Mouse (Mus musculus) embryonic facial prominence, embryonic 11.5 days (tissue): ENCODE data around the gene Adamts3. TPM values are rescaled to one million over a fixed set of nuclear protein-coding genes. Genes with fewer than 3 reads are reported as not detected.

ENCODE experiments used
- ATAC-seq: fragments of 200-750 bp; cut with Nextera tagmentation; replicated peaks from 2 replicates; pipeline ENCODE4 v1.8.0; 2017; ENCODE audit warnings: low read depth; ENCODE audit not compliant: insufficient number of reproducible peaks, low FRiP score, low TSS enrichment
- DNase-seq: peaks from one replicate; pipeline ENCODE4 v3.0.0-alpha.2; 2015; ENCODE audit warnings: low spot score
- H3K27ac ChIP-seq: fragments of 300-500 bp; sonication (generic); replicated peaks from 2 replicates; pipeline ENCODE4 v1.5.1; 2014; ENCODE audit warnings: mild to moderate bottlenecking, low read depth, low read length, control low read depth
- H3K27me3 ChIP-seq: fragments of 300-500 bp; sonication (generic); 2 replicates; pipeline ENCODE4 v1.6.1; 2014; ENCODE audit warnings: mild to moderate bottlenecking, low read length, moderate library complexity, mixed read lengths; ENCODE audit not compliant: control insufficient read depth, insufficient read depth
- H3K36me3 ChIP-seq: fragments of 300-500 bp; sonication (generic); replicated peaks from 2 replicates; pipeline ENCODE4 v1.6.1; 2014; ENCODE audit warnings: low read depth, mild to moderate bottlenecking, low read length, moderate library complexity, mixed read lengths; ENCODE audit not compliant: control insufficient read depth, insufficient read depth
- H3K4me1 ChIP-seq: fragments of 300-500 bp; sonication (generic); 2 replicates; pipeline ENCODE4 v1.6.1; 2014; ENCODE audit warnings: low read length, mixed read lengths; ENCODE audit not compliant: control insufficient read depth, insufficient read depth
- H3K4me2 ChIP-seq: fragments of 300-500 bp; sonication (generic); 2 replicates; pipeline ENCODE4 v1.6.1; 2014; ENCODE audit warnings: low read depth, mild to moderate bottlenecking, control low read depth, low read length, moderate library complexity
- H3K4me3 ChIP-seq: fragments of 300-500 bp; sonication (generic); 2 replicates; pipeline ENCODE4 v1.5.1; 2014; ENCODE audit warnings: low read depth, low read length, control low read depth
- H3K9ac ChIP-seq: fragments of 300-500 bp; sonication (generic); replicated peaks from 2 replicates; pipeline ENCODE4 v1.6.1; 2014; ENCODE audit warnings: mild to moderate bottlenecking, control low read depth, low read length
- H3K9me3 ChIP-seq: fragments of 300-500 bp; sonication (generic); replicated peaks from 2 replicates; pipeline ENCODE4 v1.6.1; 2016; ENCODE audit warnings: mild to moderate bottlenecking, low read length, inconsistent platforms, mixed read lengths; ENCODE audit not compliant: control insufficient read depth
- WGBS: fragments of 180-500 bp; shearing (Covaris S2); extraction: QIAGEN DNeasy Blood & Tissue Kit; methylation state at CpG from one replicate; pipeline ENCODE4 v1.1.7; 2014; 5-methylcytosine and 5-hydroxymethylcytosine counted together
- polyA plus RNA-seq: library from polyadenylated mRNA; unstranded; fragments of >200 nt; fragmentation: Nextera tagmentation; extraction: Ambion mirVana; gene quantifications from 2 replicates; pipeline ENCODE4 v1.2.1, GENCODE M21; 2014

Adamts3 gene
- polyA plus RNA-seq, 1 experiment from 2014 or later: 5.7 TPM

DNA sequence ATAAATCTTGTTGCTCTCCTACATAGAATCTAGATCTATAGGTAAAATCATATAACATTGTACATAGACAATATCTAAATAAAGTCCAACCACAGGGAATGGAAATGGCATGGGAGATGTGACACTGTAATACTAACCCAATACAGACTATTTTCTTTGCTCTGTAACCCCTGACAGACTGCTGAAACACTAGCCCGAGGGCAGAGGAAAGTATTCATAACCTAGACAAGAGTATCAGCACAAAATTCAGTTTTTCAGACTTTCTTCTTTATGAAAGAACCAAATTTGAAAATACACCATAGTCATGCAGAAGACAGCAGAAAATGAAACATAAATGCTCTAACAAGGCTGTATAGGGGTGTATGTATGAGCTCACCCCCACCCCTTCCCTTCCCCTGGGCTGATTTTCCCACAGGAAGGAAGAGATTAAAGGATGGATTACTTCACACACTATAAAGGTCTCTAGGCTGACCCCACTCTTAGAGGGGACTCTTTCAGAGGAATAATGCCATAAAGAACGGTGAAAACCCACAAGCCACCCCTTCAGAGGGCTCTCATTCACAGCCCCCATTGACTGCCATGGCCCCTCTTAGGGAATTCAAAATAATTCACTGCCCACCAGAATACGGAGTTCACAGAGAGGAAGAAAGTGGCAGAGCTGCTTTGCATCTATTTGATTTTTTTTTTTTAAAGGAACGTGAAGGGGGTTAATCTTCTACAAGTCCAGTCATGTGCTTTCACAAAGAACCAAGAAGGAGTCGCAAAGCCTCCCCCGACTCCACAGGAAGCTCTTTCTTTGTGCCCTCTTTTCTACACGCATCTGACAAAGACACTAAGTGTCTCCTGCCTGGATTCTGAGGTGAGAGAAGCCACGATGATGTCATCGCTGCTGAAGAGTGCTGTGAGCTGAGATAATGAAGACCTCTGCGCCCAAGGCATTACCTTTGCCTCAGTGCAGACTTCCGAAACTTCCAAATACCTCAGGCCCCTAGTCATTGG lies 119.6 kb downstream of the Adamts3 start:
- Histone ChIP-seq H3K9ac (no peak overlapping the region), H3K4me3 (no peak overlapping the region), H3K4me1 (no peaks in the 10 kb centered on the region; the same call in 1 of the 2 replicates), H3K27ac (no peak overlapping the region), H3K27me3 (no peaks in the 10 kb centered on the region), H3K36me3 (no peaks in the 10 kb centered on the region), H3K4me2 (no peak overlapping the region), H3K9me3 (no peaks in the 10 kb centered on the region)
- DNase-seq (peak; percentile 54), ATAC-seq (peak; percentile 91)
- 14% methylated on average over 11 of the region's 11 CpGs for WGBS

DNA sequence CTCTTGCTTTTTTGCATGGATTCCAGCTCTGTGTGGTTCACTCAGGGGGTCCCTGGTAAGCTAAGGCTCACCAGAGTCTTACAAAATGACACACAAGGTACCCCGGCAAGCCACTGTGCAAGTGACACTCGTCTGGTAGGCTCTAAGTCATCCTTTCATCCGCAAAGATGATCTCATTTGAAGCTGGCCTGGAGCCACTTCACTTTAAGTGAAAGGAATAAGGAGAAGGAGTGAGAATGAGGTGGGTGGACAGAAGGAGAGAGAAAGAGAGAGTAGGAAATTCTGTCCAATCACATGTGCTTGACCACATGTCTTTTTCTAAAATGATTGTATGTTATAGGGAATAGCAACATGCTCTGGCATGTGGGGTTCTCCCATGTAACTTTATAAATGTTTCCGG lies 122.8 kb downstream of the Adamts3 start:
- H3K9ac ChIP-seq: no peak overlapping the region
- no peak overlapping the region for H3K4me2 ChIP-seq
- H3K4me1 ChIP-seq: no peaks in the 10 kb centered on the region; the same call in 1 of the 2 replicates
- ATAC-seq: no peak
- no peaks in the 10 kb centered on the region for H3K9me3 ChIP-seq
- no peaks in the 10 kb centered on the region for H3K36me3 ChIP-seq
- no peak overlapping the region for H3K27ac ChIP-seq
- no peak for DNase-seq
- H3K27me3 ChIP-seq: no peaks in the 10 kb centered on the region
- no peak overlapping the region for H3K4me3 ChIP-seq
- 80% methylated on average over 4 of the region's 4 CpGs for WGBS

DNA sequence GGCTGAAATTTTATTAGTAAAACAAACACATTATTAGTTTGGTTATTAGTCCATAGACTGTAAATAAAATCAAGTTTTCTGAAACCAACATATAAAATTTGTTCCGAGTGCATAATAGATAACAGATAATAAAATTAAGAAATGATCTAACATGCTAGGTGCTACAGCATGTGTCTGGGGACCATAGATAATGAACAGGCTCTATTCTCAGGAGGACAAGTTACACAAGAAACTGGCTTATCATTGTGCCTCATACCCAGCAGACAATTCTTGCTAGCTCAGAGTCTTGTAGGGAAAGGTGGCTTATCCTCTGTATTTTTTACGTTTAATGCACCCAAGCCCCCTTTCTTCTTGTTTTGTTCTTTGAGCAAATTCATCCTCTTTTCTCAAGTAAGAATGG lies 131.3 kb downstream of the Adamts3 start:
- Histone ChIP-seq H3K4me2 (no peak overlapping the region), H3K9me3 (no peaks in the 10 kb centered on the region), H3K4me3 (no peak overlapping the region), H3K27me3 (no peaks in the 10 kb centered on the region), H3K9ac (no peak overlapping the region), H3K4me1 (no peaks in the 10 kb centered on the region), H3K36me3 (no peaks in the 10 kb centered on the region), H3K27ac (no peak overlapping the region)
- ATAC-seq (no peak), DNase-seq (no peak)
- 86% methylated on average over 2 of the region's 2 CpGs for WGBS

DNA sequence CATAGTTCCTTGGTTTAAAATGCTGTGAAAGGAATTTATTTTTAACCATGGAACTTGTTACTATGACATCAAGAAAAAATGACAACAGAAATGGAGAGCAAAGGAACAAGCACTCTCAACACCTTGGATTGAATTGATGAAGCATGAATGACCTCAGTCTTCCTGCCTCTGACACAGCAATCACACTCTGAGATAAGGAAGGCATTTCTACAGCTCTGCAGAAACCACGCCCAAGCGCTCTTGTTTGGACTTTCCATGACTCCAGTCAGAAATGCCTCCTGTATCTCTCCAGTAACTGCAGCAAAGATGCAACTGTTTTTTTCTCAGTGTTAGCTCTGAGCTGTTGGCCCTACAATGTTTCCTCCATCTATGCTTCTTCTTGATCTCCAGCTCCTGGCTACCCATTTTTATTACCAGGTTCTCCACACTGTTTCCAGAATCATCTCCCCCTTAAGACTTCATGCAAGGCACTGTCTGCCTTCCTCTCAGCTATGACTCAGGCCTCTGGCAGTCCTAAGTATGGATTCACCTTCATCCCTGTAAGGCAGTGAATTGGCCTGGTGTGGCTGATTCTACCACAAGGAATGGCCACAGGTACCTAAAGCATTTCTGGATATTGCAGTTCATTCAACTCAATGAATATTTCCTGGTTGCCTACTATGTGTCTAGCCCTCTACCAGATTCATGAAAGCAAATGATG lies 134.8 kb downstream of the Adamts3 start:
- Histone ChIP-seq H3K9ac (no peak overlapping the region), H3K9me3 (no peaks in the 10 kb centered on the region), H3K27ac (no peak overlapping the region), H3K27me3 (no peaks in the 10 kb centered on the region), H3K4me1 (no peaks in the 10 kb centered on the region), H3K4me3 (no peak overlapping the region), H3K36me3 (no peaks in the 10 kb centered on the region), H3K4me2 (no peak overlapping the region)
- no peak for DNase-seq
- WGBS: 88% methylated on average over 2 of the region's 2 CpGs
- no peak for ATAC-seq

DNA sequence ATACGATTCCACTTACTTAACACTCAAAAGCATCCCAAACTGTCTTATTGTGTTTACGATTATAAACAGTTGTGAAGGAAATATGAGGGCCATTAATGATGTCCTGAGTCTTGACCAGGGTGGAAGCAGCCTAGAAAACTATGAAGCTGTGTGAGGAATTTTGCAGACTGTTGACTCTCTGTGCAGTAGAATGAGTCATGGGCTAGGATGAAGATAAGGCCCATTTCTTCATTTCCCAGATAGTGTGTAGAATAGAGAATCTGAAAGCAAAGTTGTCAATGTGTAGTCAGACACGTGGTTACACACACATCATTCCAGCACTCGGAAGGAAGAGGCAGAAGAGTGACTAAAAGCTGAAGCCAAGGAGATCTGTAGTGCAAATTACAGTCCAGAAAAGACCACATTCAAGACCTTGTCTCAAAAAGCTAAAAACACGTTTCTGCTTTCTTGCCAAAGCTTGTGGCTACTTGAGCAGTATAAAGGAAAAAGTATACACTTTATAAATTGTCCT lies 135.9 kb downstream of the Adamts3 start:
- no peak overlapping the region for H3K27ac ChIP-seq
- H3K4me1 ChIP-seq: no peaks in the 10 kb centered on the region
- ATAC-seq (no peak), DNase-seq (no peak)
- no peak overlapping the region for H3K9ac ChIP-seq
- no peaks in the 10 kb centered on the region for H3K9me3 ChIP-seq
- H3K27me3 ChIP-seq: no peaks in the 10 kb centered on the region
- no peaks in the 10 kb centered on the region for H3K36me3 ChIP-seq
- no peak overlapping the region for H3K4me3 ChIP-seq
- WGBS: 82% methylated on average over 5 of the region's 5 CpGs
- no peak overlapping the region for H3K4me2 ChIP-seq

DNA sequence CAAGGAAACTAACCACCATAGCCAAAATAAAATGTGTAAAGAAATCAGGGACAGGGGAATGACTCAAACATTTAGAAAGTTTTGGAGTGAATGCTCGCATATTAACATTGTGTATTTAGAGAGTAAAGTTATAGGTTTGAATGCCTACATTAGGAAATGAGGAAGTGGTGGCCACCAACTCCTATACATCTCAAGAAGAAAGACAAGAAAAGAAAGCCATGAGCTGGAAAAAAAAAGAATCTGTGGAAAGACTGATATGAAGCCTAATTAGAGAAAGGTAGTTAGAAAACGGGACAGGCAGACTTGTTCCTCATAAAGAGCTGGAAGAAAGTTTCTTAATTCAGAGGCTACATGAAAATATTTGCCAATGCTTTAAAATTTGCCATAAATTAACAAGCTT lies 138.0 kb downstream of the Adamts3 start:
- H3K4me2 ChIP-seq: no peak overlapping the region

DNA sequence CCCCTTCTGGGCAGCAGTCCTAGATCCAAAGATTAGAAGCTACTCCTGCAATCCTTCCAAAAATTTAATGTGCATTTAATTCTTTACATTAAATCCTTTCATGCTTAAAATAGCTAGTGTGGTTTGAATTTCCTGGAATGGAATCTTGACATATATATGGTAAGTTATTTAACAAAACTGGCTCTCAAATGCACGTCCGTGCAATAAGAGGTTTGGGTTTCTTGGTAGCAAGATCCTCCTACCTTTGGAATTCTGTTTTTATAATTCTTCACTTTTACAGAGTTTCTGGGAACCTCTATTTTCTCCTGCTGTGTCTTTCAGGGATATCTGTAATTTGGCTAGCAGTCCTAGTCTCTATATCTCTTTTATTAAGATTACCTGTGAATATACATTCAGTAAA lies 148.4 kb downstream of the Adamts3 start:
- Histone ChIP-seq H3K9ac (no peak overlapping the region), H3K4me2 (no peak overlapping the region), H3K36me3 (no peaks in the 10 kb centered on the region), H3K4me1 (no peaks in the 10 kb centered on the region), H3K9me3 (no peaks in the 10 kb centered on the region), H3K4me3 (no peak overlapping the region), H3K27ac (no peak overlapping the region), H3K27me3 (no peaks in the 10 kb centered on the region)
- 83% methylated on average over 2 of the region's 2 CpGs for WGBS
- no peak for DNase-seq
- no peak for ATAC-seq

More for the DNA sequence above, 138.0 kb downstream of the Adamts3 start:
- Histone ChIP-seq H3K9me3 (no peaks in the 10 kb centered on the region), H3K27ac (no peak overlapping the region), H3K9ac (no peak overlapping the region), H3K27me3 (no peaks in the 10 kb centered on the region), H3K4me3 (no peak overlapping the region), H3K4me1 (no peaks in the 10 kb centered on the region), H3K36me3 (no peaks in the 10 kb centered on the region)
- DNase-seq (no peak), ATAC-seq (no peak)
- 90% methylated on average over 2 of the region's 2 CpGs for WGBS

DNA sequence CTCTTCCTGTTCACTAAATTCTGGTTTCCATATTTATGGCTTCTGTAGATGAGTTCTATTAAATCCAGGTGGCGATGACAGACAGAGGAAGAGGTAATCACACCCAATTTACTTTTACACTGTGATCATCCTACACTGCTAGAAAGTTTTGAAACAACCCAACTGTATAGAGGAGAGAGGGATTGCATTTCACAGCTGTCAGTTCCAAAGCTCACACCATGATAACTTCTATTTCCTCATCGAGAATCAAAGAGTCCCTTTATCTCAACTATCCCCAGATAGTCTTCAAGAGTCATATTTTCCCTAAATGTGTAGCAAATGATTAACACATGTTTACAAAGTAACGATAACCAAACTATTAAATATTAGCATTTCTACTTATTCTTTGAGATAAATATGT lies 152.7 kb downstream of the Adamts3 start:
- 82% methylated on average over 3 of the region's 3 CpGs for WGBS
- ATAC-seq (no peak), DNase-seq (no peak)
- H3K27me3 ChIP-seq: no peaks in the 10 kb centered on the region
- H3K9ac ChIP-seq: no peak overlapping the region
- H3K4me3 ChIP-seq: no peak overlapping the region
- H3K36me3 ChIP-seq: no peaks in the 10 kb centered on the region
- H3K27ac ChIP-seq: no peak overlapping the region
- H3K4me1 ChIP-seq: no peaks in the 10 kb centered on the region
- no peaks in the 10 kb centered on the region for H3K9me3 ChIP-seq
- H3K4me2 ChIP-seq: no peak overlapping the region
